Mouse (Mus musculus): ENCODE results near the gene Ace2.

Gene Ace2

DNA sequence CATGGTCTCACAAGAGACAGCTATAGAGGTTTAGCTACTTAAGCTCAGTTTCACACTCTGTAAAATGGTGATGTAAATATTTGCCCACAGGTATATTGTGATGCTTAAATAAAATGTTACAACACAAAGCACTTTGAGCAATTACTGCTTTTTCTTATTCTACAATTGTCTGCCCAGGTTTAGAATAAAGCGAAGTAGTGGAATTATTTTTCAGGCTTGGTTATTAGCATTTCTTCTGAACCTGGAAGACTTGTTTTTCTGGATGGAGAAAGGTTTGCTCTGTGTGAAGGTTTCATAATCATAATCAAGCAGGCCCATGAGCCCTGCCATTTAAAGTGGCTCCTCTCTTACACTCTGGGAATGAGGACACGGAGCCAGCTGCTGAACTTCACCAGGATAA, at the start of gene Ace2:
Gene Ace2, plus strand, starts transcription at position 301 of the 400 bp plus-strand sequence.
- no peak for DNase-seq (ENCODE audit: low spot score)

- DNase-seq (ENCODE audit: low spot score), result no peak
Observed at GRCm38 (mm10) chrX:164089916-164090315, 49.2 kb upstream of the Ace2 start.

DNA sequence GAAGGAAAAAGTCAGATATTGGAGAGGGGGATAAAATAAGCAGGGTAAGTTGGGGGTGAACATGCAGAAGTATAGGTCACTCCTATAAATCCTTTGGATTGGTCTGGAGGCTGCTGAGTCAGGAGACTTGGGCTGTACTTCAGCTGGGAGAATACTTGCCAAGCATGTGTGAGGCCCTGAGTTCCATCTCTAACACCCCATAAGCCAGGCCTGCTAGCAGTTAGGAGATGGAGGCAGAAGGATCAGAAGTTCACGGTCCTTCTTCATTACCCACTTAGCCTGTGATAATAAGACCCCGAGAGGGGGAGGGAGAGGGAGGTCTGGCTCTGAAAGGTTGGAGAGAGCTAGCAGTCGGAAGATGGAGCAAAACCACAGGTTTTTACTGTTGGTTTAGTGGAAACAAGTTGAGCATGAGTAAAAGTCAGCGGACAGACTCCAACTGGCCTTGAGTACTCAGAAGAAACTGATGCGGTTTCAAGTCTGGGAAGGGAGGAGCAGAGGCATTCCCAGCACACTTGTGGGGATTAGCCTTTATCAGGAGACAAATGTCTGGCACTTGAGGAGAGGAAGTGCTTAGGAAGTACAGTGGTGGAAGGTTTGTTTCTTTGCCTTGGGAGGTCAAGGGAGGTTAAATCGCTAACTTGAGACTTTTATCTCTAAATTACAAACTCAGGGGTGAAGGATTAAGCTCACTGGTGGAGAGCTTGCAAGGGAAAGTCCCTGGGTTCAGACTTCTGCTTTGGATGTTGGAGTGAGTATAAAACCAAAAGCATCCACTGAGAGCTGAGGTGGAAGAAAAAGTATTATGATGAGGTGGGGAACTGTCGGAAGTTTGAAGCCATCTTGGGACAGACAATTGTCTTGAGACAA, 46.6 kb upstream of the Ace2 start:
- DNase-seq (ENCODE audit: low spot score), result no peak

DNA sequence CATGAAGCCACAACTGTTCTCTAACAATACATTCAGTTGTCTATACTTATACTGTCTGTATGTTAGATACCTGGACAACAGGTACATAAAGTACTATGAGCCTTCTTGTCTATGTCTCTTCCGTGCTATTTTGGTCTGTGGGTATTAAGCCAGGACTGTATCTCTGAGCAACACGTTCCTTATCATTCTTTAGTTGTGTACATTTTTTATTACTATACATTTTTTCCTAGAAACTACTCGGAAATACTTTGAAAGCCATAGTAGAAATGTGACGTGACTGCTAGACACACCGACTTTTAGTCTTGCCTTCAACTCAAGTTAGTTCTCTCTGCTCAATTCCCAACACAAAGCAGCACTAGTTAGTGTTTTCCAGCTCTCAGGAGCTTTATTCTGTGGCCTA, 45.7 kb upstream of the Ace2 start:
- no peak for DNase-seq (ENCODE audit: low spot score)

GRCm38 (mm10) chrX:164095838-164096237, 43.3 kb upstream of the Ace2 start:
- DNase-seq (ENCODE audit: low spot score), result no peak

DNA sequence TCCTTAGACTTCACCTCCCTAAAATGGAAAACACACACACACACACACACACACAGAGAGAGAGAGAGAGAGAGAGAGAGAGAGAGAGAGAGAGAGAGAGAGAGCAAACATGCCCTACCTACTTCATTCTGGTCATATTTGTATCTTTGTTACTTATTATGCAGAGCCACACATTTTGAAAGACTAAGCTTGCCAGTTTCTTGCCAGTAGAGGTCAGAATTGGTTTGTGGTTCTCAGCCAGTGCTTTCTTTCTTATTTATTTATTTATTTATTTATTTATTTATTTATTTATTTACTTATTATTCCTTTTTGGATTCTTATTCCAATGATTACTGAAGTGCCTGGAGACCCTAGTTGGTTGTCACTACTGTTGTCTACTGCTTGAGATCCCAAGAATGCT, 37.6 kb upstream of the Ace2 start:
- peak; percentile 3 for DNase-seq (ENCODE audit: low spot score)

- DNase-seq (ENCODE audit: low spot score), result no peak
Observed at GRCm38 (mm10) chrX:164102198-164102597, 36.9 kb upstream of the Ace2 start.

- DNase-seq (ENCODE audit: low spot score), result no peak
Observed at GRCm38 (mm10) chrX:164102656-164103055, 36.5 kb upstream of the Ace2 start.

- DNase-seq (ENCODE audit: low spot score), result no peak
Observed at GRCm38 (mm10) chrX:164111146-164111545, 28.0 kb upstream of the Ace2 start.

GRCm38 (mm10) chrX:164113744-164114143, 25.4 kb upstream of the Ace2 start:
- DNase-seq (ENCODE audit: low spot score), result no peak

DNA sequence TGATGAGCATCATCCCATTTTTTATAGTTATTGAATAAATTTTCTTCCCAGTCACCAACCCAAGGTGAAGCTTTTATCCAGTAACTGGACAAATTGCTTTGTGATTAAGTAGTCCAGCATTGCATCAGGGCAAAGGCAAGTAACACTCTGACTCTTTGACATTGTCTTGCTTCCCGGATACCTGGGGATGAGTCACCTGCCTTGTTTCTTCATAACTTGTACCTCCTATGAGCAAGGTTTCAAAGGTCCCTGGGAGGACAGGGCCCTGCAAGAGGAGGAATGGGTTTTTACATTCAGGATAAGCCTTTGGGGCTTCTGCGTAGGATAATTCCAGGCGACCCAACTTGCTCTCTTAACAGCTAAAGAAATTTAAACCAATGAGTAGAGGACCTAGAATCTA, 15.2 kb upstream of the Ace2 start:
- no peak for DNase-seq (ENCODE audit: low spot score)

- DNase-seq (ENCODE audit: low spot score), result no peak
Observed at GRCm38 (mm10) chrX:164133531-164133930, 5.6 kb upstream of the Ace2 start.

DNA sequence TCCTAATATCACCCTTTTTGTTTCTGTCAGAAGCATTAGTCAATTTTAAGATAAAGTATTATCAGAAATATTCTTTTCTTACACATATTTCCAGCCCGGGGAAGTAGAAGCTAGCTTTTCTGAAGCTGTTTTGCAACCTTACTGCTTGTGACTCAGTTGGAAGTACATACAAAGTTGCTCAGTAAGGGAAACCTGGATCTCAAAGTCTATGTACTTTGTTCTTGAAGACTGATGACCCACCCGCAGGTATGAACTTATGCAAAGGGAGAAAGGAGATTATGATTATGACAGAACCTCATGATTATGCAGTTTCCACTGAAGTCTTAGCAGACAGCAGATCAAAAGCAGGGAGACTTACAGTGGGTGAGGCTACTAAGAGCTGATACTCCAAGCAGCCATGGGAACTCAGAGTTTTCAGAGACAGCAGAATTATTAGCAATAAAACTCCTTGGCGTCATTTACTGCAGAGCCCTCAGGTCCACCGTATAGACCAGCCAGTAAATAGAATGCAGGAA, 3.8 kb upstream of the Ace2 start:
- DNase-seq (ENCODE audit: low spot score), result no peak

DNA sequence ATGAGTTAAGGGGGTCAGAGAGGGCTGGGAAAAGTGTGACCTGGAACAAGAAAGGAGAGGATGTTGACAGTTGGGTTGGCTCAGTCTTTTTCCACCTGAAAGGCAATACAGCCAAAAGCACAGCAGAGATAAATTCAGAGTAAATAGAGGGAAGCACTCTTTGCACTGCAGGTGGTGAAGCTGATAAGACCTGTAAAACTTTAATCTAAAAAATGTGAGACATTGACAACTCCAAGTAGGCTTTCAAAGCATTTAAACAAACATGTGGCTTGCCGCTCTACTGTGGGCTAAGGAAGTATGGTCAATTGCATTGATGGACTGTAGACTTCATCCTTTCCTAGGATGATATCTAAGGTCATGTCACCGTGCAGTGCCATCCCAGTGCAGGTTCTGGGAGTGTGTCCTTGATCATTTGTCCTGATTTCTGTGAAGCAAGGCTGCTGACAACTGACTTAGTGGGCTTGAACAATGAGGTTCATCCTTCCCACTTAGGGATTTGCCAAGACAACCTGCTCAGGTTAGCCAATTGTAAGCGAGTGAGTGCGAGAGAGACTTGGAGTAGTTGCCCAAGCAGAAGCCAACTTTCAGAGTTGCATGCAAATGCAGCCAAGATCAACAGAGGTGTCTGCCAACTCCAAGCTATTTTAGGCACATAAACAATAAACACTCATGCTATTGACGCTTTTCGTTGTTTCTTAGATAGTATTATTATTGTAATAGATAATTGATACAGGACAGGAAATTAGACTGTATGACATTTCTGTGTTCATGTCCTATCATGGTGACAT, 6.5 kb downstream of the Ace2 start:
- DNase-seq (ENCODE audit: low spot score), result no peak

DNA sequence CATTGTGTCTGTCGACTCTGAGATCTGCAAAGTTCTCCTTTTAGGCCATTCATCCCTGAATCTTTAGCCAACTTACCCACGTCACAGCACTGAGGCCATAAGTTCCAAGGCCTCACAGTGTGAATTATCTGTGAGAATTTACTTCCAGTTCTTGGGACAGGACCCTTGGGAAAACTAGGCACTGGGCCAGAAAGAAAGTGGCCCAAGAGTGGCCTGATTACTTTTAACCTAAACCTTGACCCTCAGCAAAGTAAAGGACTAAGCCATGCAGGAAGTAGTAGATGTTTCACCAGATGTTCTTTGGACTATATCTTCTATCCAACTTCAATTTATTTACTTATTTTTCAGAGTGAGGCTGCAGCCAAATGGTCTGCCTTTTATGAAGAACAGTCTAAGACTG, 13.6 kb downstream of the Ace2 start:
- no peak for DNase-seq (ENCODE audit: low spot score)

- DNase-seq (ENCODE audit: low spot score), result no peak
Observed at GRCm38 (mm10) chrX:164153606-164154005, 14.5 kb downstream of the Ace2 start.

DNA sequence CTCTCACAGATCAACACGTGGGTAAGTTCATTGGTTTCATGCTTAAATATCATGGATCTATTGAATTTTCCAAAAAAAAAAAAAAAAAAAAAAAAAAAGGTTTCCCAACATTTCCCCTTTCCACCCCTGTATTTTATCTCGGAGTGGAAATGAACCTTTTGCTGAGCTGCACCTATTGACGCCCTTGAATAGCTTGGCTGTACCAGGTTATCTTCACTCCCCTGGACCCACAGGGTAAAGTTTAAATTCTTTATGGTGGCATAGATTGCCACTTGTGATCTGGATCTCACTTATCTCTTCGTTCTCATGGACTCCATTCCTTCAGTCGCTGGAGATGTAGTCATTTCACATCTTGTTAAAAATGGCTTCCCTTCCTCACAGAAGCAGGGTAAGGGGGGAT, 15.5 kb downstream of the Ace2 start:
- DNase-seq (ENCODE audit: low spot score), result no peak

GRCm38 (mm10) chrX:164164681-164165080, 25.5 kb downstream of the Ace2 start:
- no peak for DNase-seq (ENCODE audit: low spot score)

DNA sequence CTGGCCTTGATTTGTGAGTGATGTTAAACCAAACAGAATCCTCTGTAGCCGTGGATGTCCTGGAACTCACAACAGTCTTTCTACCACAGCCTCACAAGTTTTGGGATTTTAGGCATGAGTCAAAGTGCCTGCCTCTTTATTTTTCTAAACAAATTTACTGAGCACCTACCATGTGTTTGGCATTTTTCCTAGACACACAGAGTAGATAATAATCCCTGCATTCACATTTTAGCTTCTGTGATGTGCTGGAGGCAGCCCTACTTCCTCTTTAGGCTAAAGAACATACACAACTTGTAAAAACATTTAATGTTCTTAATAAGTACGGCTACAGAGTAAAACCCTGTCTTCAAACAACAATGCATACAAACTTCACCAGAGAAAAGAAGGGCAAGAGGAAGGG, 31.9 kb downstream of the Ace2 start:
- DNase-seq (ENCODE audit: low spot score), result no peak

- no peak for DNase-seq (ENCODE audit: low spot score)
Observed at GRCm38 (mm10) chrX:164173880-164174279, 34.7 kb downstream of the Ace2 start.

- DNase-seq (ENCODE audit: low spot score), result no peak
Observed at GRCm38 (mm10) chrX:164175311-164175710, 36.2 kb downstream of the Ace2 start.

DNA sequence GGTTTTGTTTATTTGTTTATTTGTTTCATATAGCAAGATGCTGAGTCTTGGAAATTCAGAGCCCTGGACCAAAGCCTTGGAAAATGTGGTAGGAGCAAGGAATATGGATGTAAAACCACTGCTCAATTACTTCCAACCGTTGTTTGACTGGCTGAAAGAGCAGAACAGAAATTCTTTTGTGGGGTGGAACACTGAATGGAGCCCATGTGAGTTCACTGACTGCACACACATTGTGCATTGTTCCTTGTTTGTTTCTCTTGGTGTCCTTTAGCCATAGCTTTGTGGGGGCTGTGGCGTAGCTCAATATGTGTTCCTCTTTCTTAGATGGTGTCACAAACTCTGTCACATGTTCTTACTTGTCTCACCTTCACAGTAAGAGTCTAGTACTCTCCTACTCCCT, 36.6 kb downstream of the Ace2 start:
- DNase-seq (ENCODE audit: low spot score), result no peak

- no peak for DNase-seq (ENCODE audit: low spot score)
Observed at GRCm38 (mm10) chrX:164178856-164179255, 39.7 kb downstream of the Ace2 start.

All from layer of hippocampus, adult 11-12 months (tissue).